Mouse (Mus musculus) midbrain, embryonic 11.5 days (tissue): ENCODE measurements around the gene Dlg1. TPM values are rescaled to one million over a fixed set of nuclear protein-coding genes. Genes with fewer than 3 reads are reported as not detected.

Experiments
- ATAC-seq: fragments of 200-750 bp; cut with Nextera tagmentation; 2 replicates; pipeline ENCODE4 v1.8.0; 2017; ENCODE audit warnings: moderate TSS enrichment, moderate library complexity; ENCODE audit not compliant: low FRiP score
- DNase-seq: peaks from one replicate; pipeline ENCODE4 v3.0.0; 2015; ENCODE audit warnings: low spot score; ENCODE audit errors: missing footprints
- H3K27ac ChIP-seq: fragments of 300-500 bp; sonication (generic); 2 replicates; pipeline ENCODE4 v1.5.1; 2014; ENCODE audit warnings: low read depth, low read length
- H3K27me3 ChIP-seq: fragments of 300-500 bp; sonication (generic); 2 replicates; pipeline ENCODE4 v1.6.1; 2014; ENCODE audit warnings: mild to moderate bottlenecking, low read length, moderate library complexity, mixed read lengths; ENCODE audit not compliant: control insufficient read depth, insufficient read depth
- H3K36me3 ChIP-seq: fragments of 300-500 bp; sonication (generic); 2 replicates; pipeline ENCODE4 v1.6.1; 2014; ENCODE audit warnings: mild to moderate bottlenecking, low read length, moderate library complexity, mixed read lengths; ENCODE audit not compliant: control insufficient read depth, insufficient read depth
- H3K4me1 ChIP-seq: fragments of 300-500 bp; sonication (generic); 2 replicates; pipeline ENCODE4 v1.6.1; 2014; ENCODE audit warnings: low read length; ENCODE audit not compliant: control insufficient read depth, insufficient read depth
- H3K4me2 ChIP-seq: fragments of 300-500 bp; sonication (generic); 2 replicates; pipeline ENCODE4 v1.6.1; 2014; ENCODE audit warnings: mild to moderate bottlenecking, moderate library complexity
- H3K4me3 ChIP-seq: fragments of 300-500 bp; sonication (generic); 2 replicates; pipeline ENCODE4 v1.5.1; 2014; ENCODE audit warnings: low read depth, low read length
- H3K9ac ChIP-seq: fragments of 300-500 bp; sonication (generic); 2 replicates; pipeline ENCODE4 v1.6.1; 2014; ENCODE audit warnings: low read length
- H3K9me3 ChIP-seq: fragments of 300-500 bp; sonication (generic); 2 replicates; pipeline ENCODE4 v1.6.1; 2016; ENCODE audit warnings: low read length; ENCODE audit not compliant: control insufficient read depth
- WGBS: fragments of 180-500 bp; shearing (Covaris S2); extraction: QIAGEN DNeasy Blood & Tissue Kit; methylation state at CpG from one replicate; pipeline ENCODE4 v1.1.7; 2014; 5-methylcytosine and 5-hydroxymethylcytosine counted together
- polyA plus RNA-seq: library from polyadenylated mRNA; unstranded; fragments of >200 nt; fragmentation: Nextera tagmentation; extraction: Ambion mirVana; gene quantifications from 2 replicates; pipeline ENCODE4 v1.2.1, GENCODE M21; 2014

The Dlg1 gene
- polyA plus RNA-seq, 1 experiment from 2014 or later: 21.0 TPM

DNA sequence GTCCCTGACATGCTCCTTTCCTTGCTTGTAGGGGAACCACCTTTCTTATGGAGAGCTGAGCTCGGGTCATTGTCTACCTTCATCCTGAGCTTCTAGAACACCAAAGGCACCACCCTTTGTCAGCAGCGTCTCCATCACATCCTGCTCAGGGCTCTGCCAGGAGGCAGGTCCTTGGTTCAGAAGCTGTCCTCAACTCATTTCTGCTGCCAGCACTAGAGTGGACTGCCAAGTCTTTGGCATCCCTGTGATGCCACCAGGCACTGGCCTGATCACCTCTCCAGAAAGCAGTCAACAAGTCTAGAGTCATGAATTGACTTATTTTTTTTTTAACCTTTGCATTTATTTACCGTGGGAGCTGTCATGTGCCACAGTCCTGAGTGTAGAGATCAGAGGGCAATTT, 11.7 kb upstream of the Dlg1 start:
- no peak overlapping the region for H3K4me2 ChIP-seq
- H3K27ac ChIP-seq: no peak overlapping the region
- ATAC-seq: no peak
- WGBS: 76% methylated on average over 3 of the region's 3 CpGs
- no peaks in the 10 kb centered on the region for H3K9me3 ChIP-seq
- H3K4me1 ChIP-seq: peaks cover 7% of the 10 kb centered on the region; the same call in 1 of the 2 replicates
- H3K4me3 ChIP-seq: no peak overlapping the region
- H3K27me3 ChIP-seq: no peaks in the 10 kb centered on the region
- DNase-seq: no peak
- H3K36me3 ChIP-seq: no peaks in the 10 kb centered on the region
- H3K9ac ChIP-seq: no peak overlapping the region

DNA sequence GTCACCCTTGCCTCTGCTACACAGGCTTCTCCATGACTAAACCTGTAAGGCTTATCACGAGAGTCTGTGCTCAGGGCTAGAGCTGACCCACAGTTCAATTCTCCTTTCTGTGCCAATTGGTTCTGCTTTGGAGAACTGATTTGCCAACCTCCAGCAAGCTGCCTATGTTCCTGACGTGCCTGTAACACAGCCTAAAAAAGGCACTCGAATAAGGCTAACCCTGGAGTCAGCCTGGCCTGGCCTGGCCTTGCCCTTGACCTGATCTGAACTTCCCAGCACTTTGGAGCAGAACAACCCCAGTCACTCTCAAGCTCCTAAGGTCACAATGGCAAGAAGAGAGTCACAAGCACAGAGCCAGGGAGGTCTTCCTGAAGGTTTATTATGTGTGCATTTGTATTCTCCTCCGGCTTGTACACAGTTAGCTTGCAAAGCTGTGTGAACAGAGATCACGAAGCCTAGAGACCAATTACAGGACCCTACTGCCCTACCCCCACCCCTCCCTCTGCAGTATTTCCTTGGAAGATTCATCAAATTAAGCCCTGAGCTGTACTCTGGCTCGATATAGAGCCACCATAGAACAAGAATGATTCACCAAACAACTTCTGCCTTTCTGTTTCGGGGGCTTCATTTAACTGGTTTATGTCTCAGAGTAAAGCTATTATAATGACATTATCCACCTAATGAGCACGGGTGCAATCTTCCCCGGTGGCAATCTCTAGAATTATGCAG, 11.0 kb upstream of the Dlg1 start:
- Histone ChIP-seq H3K4me2 (no peak overlapping the region), H3K27ac (no peak overlapping the region), H3K27me3 (no peaks in the 10 kb centered on the region), H3K4me1 (peaks cover 7% of the 10 kb centered on the region; the same call in 1 of the 2 replicates), H3K4me3 (no peak overlapping the region), H3K36me3 (no peaks in the 10 kb centered on the region), H3K9me3 (no peaks in the 10 kb centered on the region), H3K9ac (no peak overlapping the region)
- DNase-seq (no peak), ATAC-seq (no peak)
- 60% methylated on average over 9 of the region's 9 CpGs for WGBS

DNA sequence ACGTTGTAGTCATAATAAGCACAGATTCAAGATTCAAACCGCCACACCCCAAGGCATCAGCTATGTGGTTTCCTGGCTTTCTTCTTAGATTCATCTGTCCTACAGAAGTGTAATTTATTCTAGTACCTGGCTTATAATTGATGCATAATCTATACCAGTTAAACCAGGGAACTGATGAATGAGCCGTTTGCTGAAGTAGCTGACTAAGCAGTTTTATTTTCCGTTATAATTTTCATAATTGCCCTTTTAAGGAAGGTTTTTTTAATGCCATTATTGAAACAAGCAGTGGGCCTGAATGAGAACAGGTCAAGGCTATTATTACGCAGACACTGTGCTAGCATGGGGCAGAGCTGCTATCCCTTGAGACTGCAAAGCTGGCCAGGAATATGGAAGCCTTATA, 9.6 kb upstream of the Dlg1 start:
- Histone ChIP-seq H3K27ac (no peak overlapping the region), H3K27me3 (no peaks in the 10 kb centered on the region), H3K4me2 (no peak overlapping the region), H3K4me3 (no peak overlapping the region), H3K36me3 (no peaks in the 10 kb centered on the region), H3K4me1 (peaks cover 7% of the 10 kb centered on the region; the same call in 1 of the 2 replicates), H3K9ac (no peak overlapping the region), H3K9me3 (no peaks in the 10 kb centered on the region)
- DNase-seq: no peak
- 85% methylated on average over 5 of the region's 5 CpGs for WGBS
- no peak for ATAC-seq

DNA sequence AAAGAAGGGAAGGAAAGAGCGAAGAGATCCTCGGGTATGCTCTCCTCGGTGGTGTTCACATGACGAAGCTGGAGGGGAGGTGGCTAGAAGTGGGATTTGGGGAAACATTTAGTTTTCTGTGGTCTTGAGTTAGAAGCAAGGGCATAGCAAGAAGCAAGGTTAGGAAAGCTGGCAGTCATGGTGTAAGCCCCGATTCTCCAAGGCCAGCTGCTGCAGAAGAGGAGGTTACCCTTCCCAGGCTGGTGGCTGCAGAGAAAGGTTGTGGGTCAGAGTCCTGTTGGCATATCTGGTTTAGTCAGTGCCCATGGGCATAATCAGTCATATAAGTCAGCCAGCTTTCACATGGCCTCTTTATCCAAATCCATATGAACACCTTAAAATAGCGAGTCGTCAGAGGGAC, 9.2 kb upstream of the Dlg1 start:
- Histone ChIP-seq H3K4me2 (no peak overlapping the region), H3K9ac (no peak overlapping the region), H3K9me3 (no peaks in the 10 kb centered on the region), H3K36me3 (no peaks in the 10 kb centered on the region), H3K4me3 (no peak overlapping the region), H3K27ac (no peak overlapping the region), H3K27me3 (no peaks in the 10 kb centered on the region), H3K4me1 (peaks cover 7% of the 10 kb centered on the region; the same call in 1 of the 2 replicates)
- WGBS: 78% methylated on average over 7 of the region's 7 CpGs
- DNase-seq (no peak), ATAC-seq (no peak)

DNA sequence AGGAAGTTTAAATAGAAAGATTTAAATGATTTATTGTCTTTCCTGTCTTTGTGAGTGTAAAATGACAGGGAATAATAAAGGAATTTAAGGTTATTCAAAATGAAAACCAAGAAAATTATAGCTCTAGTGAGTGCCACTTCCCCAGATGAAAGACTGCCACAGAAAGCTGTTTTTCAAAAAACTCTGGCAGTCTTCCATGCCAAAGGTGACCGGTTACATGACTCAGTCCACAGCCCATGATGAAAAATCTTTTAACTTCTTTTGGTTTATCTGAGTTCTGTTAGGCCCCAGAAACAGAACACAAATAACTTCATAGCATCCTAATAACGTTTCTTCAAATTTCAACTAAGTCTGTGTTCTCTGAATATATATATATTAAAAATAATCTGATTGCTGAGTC, 7.7 kb upstream of the Dlg1 start:
- no peak overlapping the region for H3K4me3 ChIP-seq
- WGBS: 89% methylated on average over 2 of the region's 2 CpGs
- H3K27me3 ChIP-seq: no peaks in the 10 kb centered on the region
- H3K4me1 ChIP-seq: peaks cover 7% of the 10 kb centered on the region; the same call in 1 of the 2 replicates
- no peak for DNase-seq
- H3K4me2 ChIP-seq: no peak overlapping the region
- no peak overlapping the region for H3K27ac ChIP-seq
- no peaks in the 10 kb centered on the region for H3K9me3 ChIP-seq
- no peak overlapping the region for H3K9ac ChIP-seq
- no peak for ATAC-seq
- no peaks in the 10 kb centered on the region for H3K36me3 ChIP-seq

DNA sequence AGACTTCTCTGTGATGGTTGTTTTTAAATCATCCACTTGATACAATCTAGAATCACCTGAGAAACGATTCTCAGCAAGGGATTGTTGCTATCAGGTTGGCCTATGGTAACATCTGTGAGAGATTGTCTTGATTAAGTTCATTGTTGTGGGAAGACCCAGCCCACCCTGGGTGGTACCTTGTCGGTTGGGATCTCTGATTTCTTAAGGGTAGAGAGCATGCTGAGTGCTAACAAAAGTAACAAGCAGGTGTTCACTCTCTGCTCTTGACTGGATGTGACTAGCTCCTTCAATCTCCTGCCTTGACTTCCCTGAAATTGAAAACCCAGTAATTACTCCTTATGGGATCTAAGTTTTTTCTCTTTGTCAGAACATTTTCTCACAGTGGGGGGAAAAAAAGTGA, 5.7 kb upstream of the Dlg1 start:
- H3K36me3 ChIP-seq: no peaks in the 10 kb centered on the region
- DNase-seq (no peak), ATAC-seq (no peak)
- H3K4me1 ChIP-seq: no peaks in the 10 kb centered on the region; the same call in 1 of the 2 replicates
- H3K4me2 ChIP-seq: no peak overlapping the region
- H3K27me3 ChIP-seq: no peaks in the 10 kb centered on the region; the same call in 1 of the 2 replicates
- no peak overlapping the region for H3K27ac ChIP-seq
- WGBS: 20% methylated on average over 2 of the region's 2 CpGs
- H3K4me3 ChIP-seq: no peak overlapping the region
- H3K9ac ChIP-seq: no peak overlapping the region
- no peaks in the 10 kb centered on the region for H3K9me3 ChIP-seq

DNA sequence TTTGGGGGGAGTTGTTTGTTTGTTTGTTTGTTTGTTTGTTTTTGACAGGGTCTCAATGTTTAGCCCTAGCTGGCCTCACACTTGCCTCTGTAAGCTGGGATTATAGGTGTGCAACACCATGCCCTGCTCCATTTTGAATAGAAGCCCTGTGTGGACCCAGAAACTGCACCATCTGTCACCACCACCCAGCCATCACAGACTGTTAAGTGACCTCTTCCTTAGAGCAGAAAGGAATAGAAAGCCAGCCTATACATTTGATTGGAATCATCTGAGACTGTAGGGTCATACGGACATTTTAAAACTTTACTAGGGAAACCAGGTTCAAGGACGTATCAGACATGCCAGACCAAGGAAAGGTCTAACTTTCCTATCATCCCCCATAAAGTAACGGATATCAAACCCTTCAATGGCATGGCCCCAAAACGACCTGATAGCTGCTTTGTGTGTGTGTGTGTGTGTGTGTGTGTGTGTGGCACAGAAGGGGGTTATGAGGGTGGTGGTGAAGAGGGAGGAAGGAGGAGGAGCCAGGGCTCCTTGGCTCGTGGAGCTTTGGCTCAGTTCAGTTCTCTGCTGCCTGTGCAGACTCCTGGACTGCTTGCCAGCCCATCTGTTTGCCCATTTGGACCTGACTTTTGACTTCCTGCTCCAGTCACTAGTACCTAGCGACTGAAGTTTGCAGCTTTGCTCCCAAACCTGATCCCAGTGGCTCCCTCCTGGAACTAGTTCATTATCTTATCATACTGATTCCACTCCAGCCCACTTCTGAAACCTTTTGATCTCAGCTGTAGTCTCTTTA, 4.5 kb upstream of the Dlg1 start:
- Histone ChIP-seq H3K4me3 (no peak overlapping the region), H3K9me3 (no peaks in the 10 kb centered on the region), H3K4me1 (peaks cover 2% of the 10 kb centered on the region; the same call in 1 of the 2 replicates), H3K27me3 (no peaks in the 10 kb centered on the region; the same call in 1 of the 2 replicates), H3K4me2 (no peak overlapping the region), H3K36me3 (no peaks in the 10 kb centered on the region), H3K9ac (no peak overlapping the region), H3K27ac (no peak overlapping the region)
- ATAC-seq: no peak
- no peak for DNase-seq
- WGBS: 75% methylated on average over 6 of the region's 6 CpGs

DNA sequence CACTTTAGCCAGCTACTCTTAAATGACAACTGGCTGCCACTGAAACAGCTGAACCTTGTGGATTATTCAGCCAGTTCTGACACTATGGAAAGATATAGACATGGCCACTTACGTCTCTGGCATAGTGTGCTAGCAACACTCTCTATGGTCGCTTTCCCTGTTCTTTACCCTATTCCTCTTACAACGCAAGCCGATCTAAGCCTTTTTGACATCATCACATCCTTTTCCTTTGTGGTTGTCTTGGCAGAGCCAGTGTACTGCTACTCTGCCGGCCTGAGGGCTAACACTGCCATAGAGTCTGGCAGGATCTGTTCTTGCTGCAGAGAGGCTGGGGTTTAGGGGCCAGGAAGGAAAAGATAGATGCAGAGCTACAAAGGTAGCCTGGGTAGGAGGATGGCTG, 3.8 kb upstream of the Dlg1 start:
- ATAC-seq (no peak), DNase-seq (no peak)
- H3K9me3 ChIP-seq: no peaks in the 10 kb centered on the region
- H3K9ac ChIP-seq: no peak overlapping the region
- H3K4me2 ChIP-seq: no peak overlapping the region
- H3K4me3 ChIP-seq: no peak overlapping the region
- no peaks in the 10 kb centered on the region; the same call in 1 of the 2 replicates for H3K27me3 ChIP-seq
- H3K36me3 ChIP-seq: no peaks in the 10 kb centered on the region
- 81% methylated on average over 5 of the region's 5 CpGs for WGBS
- H3K27ac ChIP-seq: no peak overlapping the region
- peaks cover 2% of the 10 kb centered on the region; the same call in 1 of the 2 replicates for H3K4me1 ChIP-seq
